Mouse (Mus musculus) intestine, embryonic 16.5 days (tissue): Measurements from ENCODE around the gene Cct2. TPM values are rescaled to one million over a fixed set of nuclear protein-coding genes. Genes with fewer than 3 reads are reported as not detected.
"Not testable (repeated sequence)": the region's sequence is repeated elsewhere in the genome, so short reads cannot be mapped to it uniquely, and the experiment has no call there.

Source experiments
- ATAC-seq: fragments of 200-750 bp; cut with Nextera tagmentation; 2 replicates; pipeline ENCODE4 v1.8.0; 2017; ENCODE audit warnings: moderate TSS enrichment, moderate library complexity
- H3K27ac ChIP-seq: fragments of 300-500 bp; sonication (generic); 2 replicates; pipeline ENCODE4 v1.5.1; 2014; ENCODE audit warnings: mild to moderate bottlenecking, low read length
- H3K27me3 ChIP-seq: fragments of 300-500 bp; sonication (generic); replicated peaks from 2 replicates; pipeline ENCODE4 v1.6.1; 2014; ENCODE audit warnings: low read length, control low read depth, mixed read lengths; ENCODE audit not compliant: control insufficient read depth, insufficient read depth
- H3K36me3 ChIP-seq: fragments of 300-500 bp; sonication (generic); 2 replicates; pipeline ENCODE4 v1.6.1; 2014; ENCODE audit warnings: low read length, control low read depth; ENCODE audit not compliant: control insufficient read depth, insufficient read depth
- H3K4me1 ChIP-seq: fragments of 300-500 bp; sonication (generic); 2 replicates; pipeline ENCODE4 v1.6.1; 2014; ENCODE audit warnings: low read length, control low read depth, mixed read lengths; ENCODE audit not compliant: control insufficient read depth, insufficient read depth
- H3K4me2 ChIP-seq: fragments of 300-500 bp; sonication (generic); 2 replicates; pipeline ENCODE4 v1.6.1; 2014; ENCODE audit warnings: low read depth, low read length, control low read depth
- H3K4me3 ChIP-seq: fragments of 300-500 bp; sonication (generic); 2 replicates; pipeline ENCODE4 v1.5.1; 2014; ENCODE audit warnings: mild to moderate bottlenecking, low read length
- H3K9ac ChIP-seq: fragments of 300-500 bp; sonication (generic); 2 replicates; pipeline ENCODE4 v1.6.1; 2014; ENCODE audit warnings: low read depth, low read length
- H3K9me3 ChIP-seq: fragments of 300-500 bp; sonication (generic); 2 replicates; pipeline ENCODE4 v1.6.1; 2016; ENCODE audit warnings: low read length, control low read depth; ENCODE audit not compliant: control insufficient read depth
- WGBS: fragments of 180-500 bp; shearing (Covaris S2); extraction: QIAGEN DNeasy Blood & Tissue Kit; methylation state at CpG from one replicate; pipeline ENCODE4 v1.1.7; 2014; 5-methylcytosine and 5-hydroxymethylcytosine counted together
- polyA plus RNA-seq: library from polyadenylated mRNA; unstranded; fragments of >200 nt; fragmentation: Nextera tagmentation; extraction: Ambion mirVana; gene quantifications from 2 replicates; pipeline ENCODE4 v1.2.1, GENCODE M21; 2015

Gene Cct2
- polyA plus RNA-seq, 1 experiment from 2014 or later, result 238 TPM

- Histone ChIP-seq H3K4me3 (no peak overlapping the region), H3K36me3 (peaks cover 16% of the 10 kb centered on the region), H3K9ac (no peak overlapping the region), H3K4me1 (no peaks in the 10 kb centered on the region), H3K27ac (no peak overlapping the region), H3K9me3 (no peaks in the 10 kb centered on the region), H3K27me3 (no peaks in the 10 kb centered on the region), H3K4me2 (no peak overlapping the region)
- 89% methylated on average over 3 of the region's 3 CpGs for WGBS
- no peak for ATAC-seq
These were observed 5.5 kb upstream of the Cct2 start for GRCm38 (mm10) chr10:117069109-117069508.

- peak overlapping the region; percentile 42 for H3K4me3 ChIP-seq
- peaks cover 10% of the 10 kb centered on the region for H3K36me3 ChIP-seq
- 4% methylated on average over 7 of the region's 7 CpGs for WGBS
- no peaks in the 10 kb centered on the region for H3K27me3 ChIP-seq
- peak overlapping the region; percentile 55; the same call in 1 of the 2 replicates for H3K27ac ChIP-seq
- H3K4me2 ChIP-seq, result peak overlapping the region; percentile 70
- 0 out of 2 replicates have a peak, but pooled peaks cover 4% of the 10 kb centered on the region for H3K4me1 ChIP-seq
- peak overlapping the region; percentile 42; the same call in 1 of the 2 replicates for H3K9ac ChIP-seq
- no peaks in the 10 kb centered on the region for H3K9me3 ChIP-seq
- ATAC-seq, result peak; percentile 32
These were observed 462 bp upstream of the Cct2 start for GRCm38 (mm10) chr10:117064076-117064475.

GRCm38 (mm10) chr10:117062894-117063253, 740 bp downstream of the Cct2 start:
- H3K4me1 ChIP-seq, result 0 out of 2 replicates have a peak, but pooled peaks cover 4% of the 10 kb centered on the region
- peak overlapping the region; percentile 31; the same call in 1 of the 2 replicates for H3K27ac ChIP-seq
- no peaks in the 10 kb centered on the region for H3K27me3 ChIP-seq
- H3K9ac ChIP-seq, result peak overlapping the region; percentile 85
- H3K36me3 ChIP-seq, result peaks cover 10% of the 10 kb centered on the region
- H3K4me2 ChIP-seq, result peak overlapping the region; percentile 91
- WGBS, result 3% methylated on average over 15 of the region's 15 CpGs
- peak; percentile 27 for ATAC-seq
- H3K9me3 ChIP-seq, result no peaks in the 10 kb centered on the region
- H3K4me3 ChIP-seq, result peak overlapping the region; percentile 94

GRCm38 (mm10) chr10:117055668-117056067, 7.9 kb downstream of the Cct2 start:
- WGBS, result 89% methylated on average over 4 of the region's 4 CpGs
- no peak overlapping the region for H3K4me3 ChIP-seq
- no peaks in the 10 kb centered on the region for H3K4me1 ChIP-seq
- no peaks in the 10 kb centered on the region for H3K9me3 ChIP-seq
- H3K9ac ChIP-seq, result no peak overlapping the region
- no peak for ATAC-seq
- no peaks in the 10 kb centered on the region for H3K27me3 ChIP-seq
- no peak overlapping the region for H3K4me2 ChIP-seq
- H3K27ac ChIP-seq, result no peak overlapping the region
- peaks cover 52% of the 10 kb centered on the region for H3K36me3 ChIP-seq

GRCm38 (mm10) chr10:117049961-117050597, 13.5 kb downstream of the Cct2 start:
- H3K4me2 ChIP-seq, result no peak overlapping the region
- no peak overlapping the region for H3K4me3 ChIP-seq
- H3K27ac ChIP-seq, result no peak overlapping the region
- H3K9me3 ChIP-seq, result no peaks in the 10 kb centered on the region
- H3K9ac ChIP-seq, result no peak overlapping the region
- peaks cover 30% of the 10 kb centered on the region for H3K36me3 ChIP-seq
- H3K27me3 ChIP-seq, result no peaks in the 10 kb centered on the region
- H3K4me1 ChIP-seq, result no peaks in the 10 kb centered on the region
- ATAC-seq, result no peak
- 77% methylated on average over 4 of the region's 4 CpGs for WGBS

GRCm38 (mm10) chr10:117049253-117049652, 14.4 kb downstream of the Cct2 start:
- Histone ChIP-seq H3K27me3 (no peaks in the 10 kb centered on the region), H3K4me2 (no peak overlapping the region), H3K4me3 (no peak overlapping the region), H3K4me1 (no peaks in the 10 kb centered on the region), H3K36me3 (peaks cover 23% of the 10 kb centered on the region), H3K27ac (no peak overlapping the region), H3K9ac (no peak overlapping the region), H3K9me3 (no peaks in the 10 kb centered on the region)
- no peak for ATAC-seq
- 73% methylated on average over 4 of the region's 4 CpGs for WGBS

GRCm38 (mm10) chr10:117045175-117046056, 18.2 kb downstream of the Cct2 start, which contains the start of gene Lrrc10:
TSS of gene Lrrc10 (plus strand) at chr10:117045341.
- H3K27ac ChIP-seq, result no peak within 1 kb of the TSS
- no peaks in the 10 kb centered on the region for H3K4me1 ChIP-seq
- H3K9me3 ChIP-seq, result no peaks in the 10 kb centered on the region
- H3K36me3 ChIP-seq, result peaks cover 3% of the 10 kb centered on the region; the same call in 1 of the 2 replicates
- peak within 1 kb of the TSS; percentile 32 for H3K4me2 ChIP-seq
- no peak within 1 kb of the TSS for H3K4me3 ChIP-seq
- ATAC-seq, result peak; percentile 24; the same call in 1 of the 2 replicates
- 42% methylated on average over 40 of the region's 40 CpGs for WGBS
- no peak within 1 kb of the TSS for H3K9ac ChIP-seq
- H3K27me3 ChIP-seq, result no peaks in the 10 kb centered on the region

- not testable (repeated sequence) for H3K27ac ChIP-seq, H3K36me3 ChIP-seq, H3K4me3 ChIP-seq, H3K27me3 ChIP-seq, H3K9me3 ChIP-seq, H3K4me1 ChIP-seq, H3K9ac ChIP-seq
- peak; percentile 26; the same call in 1 of the 2 replicates for ATAC-seq
- H3K4me2 ChIP-seq, result peak overlapping the region; percentile 28; the same call in 1 of the 2 replicates
- WGBS, result 45% methylated on average over 15 of the region's 16 CpGs
These were observed 20.0 kb downstream of the Cct2 start for GRCm38 (mm10) chr10:117043497-117044166.

GRCm38 (mm10) chr10:117042295-117042694, 21.3 kb downstream of the Cct2 start:
- WGBS, result 81% methylated on average over 14 of the region's 14 CpGs
- H3K4me3 ChIP-seq, result no peak overlapping the region
- no peaks in the 10 kb centered on the region for H3K4me1 ChIP-seq
- ATAC-seq, result no peak
- H3K36me3 ChIP-seq, result no peaks in the 10 kb centered on the region
- H3K27ac ChIP-seq, result no peak overlapping the region
- H3K9ac ChIP-seq, result no peak overlapping the region
- no peaks in the 10 kb centered on the region for H3K9me3 ChIP-seq
- no peak overlapping the region for H3K4me2 ChIP-seq
- H3K27me3 ChIP-seq, result no peaks in the 10 kb centered on the region
